Mouse (Mus musculus): ENCODE data around the gene Inafm2.

DNA sequence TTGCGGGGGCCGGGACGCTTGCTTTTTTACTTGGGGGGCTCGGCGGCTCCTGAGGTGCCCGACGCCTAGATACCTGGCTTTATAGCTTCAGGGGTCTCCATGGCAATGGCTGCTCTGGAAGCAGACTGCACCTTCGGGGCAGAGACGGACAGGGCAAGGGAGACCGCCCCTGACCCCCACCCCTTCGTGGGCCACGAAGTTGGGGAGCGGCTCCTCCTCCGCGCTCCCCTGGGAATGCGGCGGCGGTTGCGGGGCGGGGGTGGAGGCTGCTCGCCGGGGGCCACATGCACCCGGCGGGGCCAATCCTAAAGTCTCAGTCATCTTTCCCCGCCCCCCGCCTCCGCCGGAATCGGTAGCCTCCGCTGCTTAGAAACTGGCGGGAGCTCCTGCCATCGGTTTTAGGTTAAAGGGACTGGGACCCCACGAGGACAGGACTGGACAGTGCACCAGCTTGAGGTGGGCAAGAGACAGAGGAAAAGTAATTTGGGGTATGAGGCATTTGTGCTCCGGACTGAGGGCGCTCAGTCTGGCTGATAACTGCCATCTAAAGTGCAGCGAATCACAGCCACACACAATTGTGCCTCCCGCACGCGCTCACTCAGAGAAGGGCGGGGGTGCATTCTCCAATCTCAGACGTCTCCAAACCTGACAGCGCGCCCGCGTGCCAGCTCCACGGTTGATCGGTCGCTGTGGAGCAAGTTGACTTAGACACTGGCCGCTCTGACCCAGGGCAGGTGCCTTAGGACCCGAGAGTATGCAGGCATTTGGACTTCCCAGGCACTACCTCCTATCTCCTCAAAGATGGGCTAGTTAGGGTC is 41.4 kb upstream of the Inafm2 start, which contains the start of gene Ankrd63:
- TF ChIP-seq POLR2A (IDR thresholded peaks at IDR 0.05; ENCODE audit: low read depth, low read length) (no peak), CTCF (conservative IDR thresholded peaks at IDR 0.05; ENCODE audit: insufficient read depth, insufficient read length, low read depth, low read length) (no peak)
